Mouse (Mus musculus): ENCODE measurements around the gene Pip5k1c. TPM values are rescaled to one million over a fixed set of nuclear protein-coding genes. Genes with fewer than 3 reads are reported as not detected.

The Pip5k1c gene
- polyA plus RNA-seq, 1 experiment from 2014 or later = 41.5 TPM

DNA sequence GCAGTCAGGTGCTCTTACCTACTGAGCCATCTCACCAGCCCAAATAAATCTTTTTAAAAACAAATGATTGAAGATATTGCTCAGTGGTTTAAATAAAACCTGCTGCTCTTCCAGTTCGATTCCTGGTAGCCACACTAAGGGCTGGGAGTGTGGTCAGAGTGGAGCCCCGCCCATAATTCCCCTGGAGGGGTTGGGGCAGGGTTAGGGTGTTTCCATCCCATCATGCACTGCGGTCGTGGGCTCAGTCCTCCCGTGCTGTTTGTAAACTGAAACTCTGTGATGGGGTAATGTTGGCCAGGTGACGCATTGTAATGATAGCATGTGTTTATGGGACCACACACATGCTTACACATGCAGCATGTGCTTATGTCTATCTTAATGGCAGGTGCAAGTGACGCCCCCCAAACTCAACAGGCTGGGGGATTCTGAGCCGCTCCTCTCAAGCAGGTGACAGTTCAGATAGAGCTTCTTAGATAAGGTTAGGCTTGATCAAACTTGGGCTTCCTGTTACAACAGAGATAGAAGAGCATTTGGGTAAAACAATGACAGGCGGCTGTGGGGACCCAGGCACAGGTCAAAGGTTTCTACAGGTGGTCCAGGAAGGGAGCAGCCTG is 59.0 kb downstream of the Pip5k1c start:
- no peaks in the 10 kb centered on the region for H3K9me3 ChIP-seq (replicated peaks; ENCODE audit: control insufficient read depth, low read length)
- no peak overlapping the region for H3K4me2 ChIP-seq (ENCODE audit: low read depth, low read length)
- no peaks in the 10 kb centered on the region for H3K27me3 ChIP-seq (ENCODE audit: control insufficient read depth, insufficient read depth, low read length)
- no peak overlapping the region for H3K4me3 ChIP-seq (ENCODE audit: low read depth, low read length)
- no peak overlapping the region for H3K9ac ChIP-seq (replicated peaks; ENCODE audit: low read length)
- 21% methylated on average over 9 of the region's 9 CpGs for WGBS
- no peak for DNase-seq (ENCODE audit: low spot score)
- H3K36me3 ChIP-seq (replicated peaks; ENCODE audit: control insufficient read depth, insufficient read depth, low read depth, low read length) = no peaks in the 10 kb centered on the region; the same call in 1 of the 2 replicates
- H3K4me1 ChIP-seq (ENCODE audit: control insufficient read depth, insufficient read depth, low read length) = peaks cover 6% of the 10 kb centered on the region
- no peak for ATAC-seq (replicated peaks; ENCODE audit: insufficient number of reproducible peaks, low FRiP score, low TSS enrichment, low read depth)
- no peak overlapping the region for H3K27ac ChIP-seq (replicated peaks; ENCODE audit: low read depth, low read length)

DNA sequence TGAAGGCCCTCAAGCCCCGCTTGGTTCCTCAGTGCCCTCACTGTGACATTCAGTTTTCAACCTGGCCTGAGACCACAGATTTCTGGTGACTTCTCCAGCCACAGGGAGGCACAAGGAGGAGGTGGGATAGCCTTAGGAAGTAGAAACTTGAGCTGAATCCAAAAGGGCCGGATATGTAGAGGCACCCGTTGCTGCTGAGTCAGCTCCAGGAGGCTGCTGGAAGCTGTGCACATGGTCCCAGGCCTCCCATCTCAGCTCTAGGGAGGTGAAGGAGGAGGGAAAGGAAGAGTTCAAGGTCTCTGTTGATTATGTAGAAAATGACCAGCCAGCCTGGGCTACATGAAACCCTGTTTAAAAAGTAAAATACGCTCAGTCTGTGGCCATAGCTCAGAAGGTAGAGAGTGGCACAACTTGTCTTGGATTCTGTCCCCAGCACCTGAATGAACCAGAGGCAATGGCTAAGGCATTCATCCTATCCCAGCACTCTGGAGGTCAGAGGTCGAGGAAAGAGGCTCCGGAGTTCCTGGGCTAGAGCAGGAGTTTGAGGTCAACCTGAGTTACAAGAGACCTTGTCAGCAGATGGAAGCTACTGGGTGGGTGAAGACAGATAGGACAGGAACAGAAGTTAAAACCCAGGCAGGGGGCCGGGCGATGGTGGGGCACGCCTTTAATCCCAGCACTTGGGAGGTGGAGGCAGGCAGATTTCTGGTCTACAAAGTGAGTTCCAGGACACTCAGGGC is 62.1 kb downstream of the Pip5k1c start:
- Histone ChIP-seq H3K4me1 (ENCODE audit: control insufficient read depth, insufficient read depth, low read length) (no peaks in the 10 kb centered on the region; the same call in 1 of the 2 replicates), H3K4me2 (ENCODE audit: low read depth, low read length) (no peak overlapping the region), H3K27ac (replicated peaks; ENCODE audit: low read depth, low read length) (no peak overlapping the region), H3K36me3 (replicated peaks; ENCODE audit: control insufficient read depth, insufficient read depth, low read depth, low read length) (no peaks in the 10 kb centered on the region), H3K4me3 (ENCODE audit: low read depth, low read length) (no peak overlapping the region), H3K27me3 (ENCODE audit: control insufficient read depth, insufficient read depth, low read length) (no peaks in the 10 kb centered on the region), H3K9me3 (replicated peaks; ENCODE audit: control insufficient read depth, low read length) (no peaks in the 10 kb centered on the region), H3K9ac (replicated peaks; ENCODE audit: low read length) (no peak overlapping the region)
- DNase-seq (ENCODE audit: low spot score) (no peak), ATAC-seq (replicated peaks; ENCODE audit: insufficient number of reproducible peaks, low FRiP score, low TSS enrichment, low read depth) (no peak)
- 55% methylated on average over 9 of the region's 9 CpGs for WGBS

DNA sequence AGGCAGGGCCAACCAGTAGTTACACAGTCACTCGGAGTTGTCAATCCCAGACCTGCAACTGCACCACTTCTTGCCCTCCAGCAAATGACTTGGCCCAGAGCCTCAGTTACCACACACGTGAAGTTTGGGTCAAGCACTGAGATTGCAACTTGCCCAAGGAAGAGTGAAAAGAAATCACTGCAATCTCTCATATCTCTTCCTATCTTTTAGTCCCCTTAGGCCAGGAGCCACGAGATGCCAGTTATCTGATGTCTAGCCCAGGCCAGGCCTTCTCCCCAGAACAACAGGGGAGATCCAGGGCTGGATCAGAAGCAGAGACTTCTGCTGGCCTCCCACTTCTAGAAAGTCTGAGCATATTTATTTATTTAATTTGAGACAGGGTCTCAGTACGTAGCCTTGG is 62.8 kb downstream of the Pip5k1c start:
- no peaks in the 10 kb centered on the region; the same call in 1 of the 2 replicates for H3K4me1 ChIP-seq (ENCODE audit: control insufficient read depth, insufficient read depth, low read length)
- ATAC-seq (replicated peaks; ENCODE audit: insufficient number of reproducible peaks, low FRiP score, low TSS enrichment, low read depth) (no peak), DNase-seq (ENCODE audit: low spot score) (no peak)
- no peaks in the 10 kb centered on the region for H3K36me3 ChIP-seq (replicated peaks; ENCODE audit: control insufficient read depth, insufficient read depth, low read depth, low read length)
- no peak overlapping the region for H3K4me3 ChIP-seq (ENCODE audit: low read depth, low read length)
- 88% methylated on average over 4 of the region's 4 CpGs for WGBS
- H3K27ac ChIP-seq (replicated peaks; ENCODE audit: low read depth, low read length) = no peak overlapping the region
- no peaks in the 10 kb centered on the region for H3K27me3 ChIP-seq (ENCODE audit: control insufficient read depth, insufficient read depth, low read length)
- no peak overlapping the region for H3K9ac ChIP-seq (replicated peaks; ENCODE audit: low read length)
- H3K4me2 ChIP-seq (ENCODE audit: low read depth, low read length) = no peak overlapping the region
- H3K9me3 ChIP-seq (replicated peaks; ENCODE audit: control insufficient read depth, low read length) = no peaks in the 10 kb centered on the region

DNA sequence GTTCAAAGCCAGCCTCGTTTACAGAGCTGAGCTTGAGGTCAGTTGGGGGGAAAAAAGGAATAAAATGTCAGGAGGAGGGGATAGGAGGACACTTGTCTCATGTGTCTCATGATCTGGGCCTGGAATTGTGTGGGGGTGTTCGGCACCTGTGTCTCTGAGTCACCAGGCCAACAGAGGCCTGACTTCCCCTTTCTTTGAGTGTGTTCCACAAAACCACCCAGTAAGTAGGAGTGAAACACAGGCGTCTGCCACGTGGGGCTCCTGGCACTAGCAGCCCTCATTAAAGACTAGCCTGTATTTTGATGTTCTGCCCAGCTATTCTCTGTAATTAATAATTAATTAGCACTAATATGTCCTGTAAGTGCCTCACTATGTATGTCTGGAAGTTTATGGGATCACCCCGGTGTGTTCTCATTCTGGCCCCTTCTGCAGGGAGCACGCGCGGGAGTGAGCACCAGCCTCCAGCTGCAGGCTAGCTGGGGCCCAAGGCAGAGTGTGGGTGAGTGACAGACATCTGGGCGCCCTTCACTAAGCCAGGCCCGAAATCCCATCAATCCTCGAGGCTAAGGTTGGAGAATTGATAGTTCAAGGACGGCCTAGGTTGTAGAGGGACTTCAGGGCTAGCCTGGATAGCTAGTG is 63.7 kb downstream of the Pip5k1c start:
- DNase-seq (ENCODE audit: low spot score) (no peak), ATAC-seq (replicated peaks; ENCODE audit: insufficient number of reproducible peaks, low FRiP score, low TSS enrichment, low read depth) (no peak)
- Histone ChIP-seq H3K27me3 (ENCODE audit: control insufficient read depth, insufficient read depth, low read length) (no peaks in the 10 kb centered on the region), H3K36me3 (replicated peaks; ENCODE audit: control insufficient read depth, insufficient read depth, low read depth, low read length) (no peaks in the 10 kb centered on the region), H3K4me1 (ENCODE audit: control insufficient read depth, insufficient read depth, low read length) (no peaks in the 10 kb centered on the region; the same call in 1 of the 2 replicates), H3K9me3 (replicated peaks; ENCODE audit: control insufficient read depth, low read length) (no peaks in the 10 kb centered on the region), H3K9ac (replicated peaks; ENCODE audit: low read length) (no peak overlapping the region), H3K4me3 (ENCODE audit: low read depth, low read length) (no peak overlapping the region), H3K4me2 (ENCODE audit: low read depth, low read length) (no peak overlapping the region), H3K27ac (replicated peaks; ENCODE audit: low read depth, low read length) (no peak overlapping the region)
- 54% methylated on average over 12 of the region's 12 CpGs for WGBS

DNA sequence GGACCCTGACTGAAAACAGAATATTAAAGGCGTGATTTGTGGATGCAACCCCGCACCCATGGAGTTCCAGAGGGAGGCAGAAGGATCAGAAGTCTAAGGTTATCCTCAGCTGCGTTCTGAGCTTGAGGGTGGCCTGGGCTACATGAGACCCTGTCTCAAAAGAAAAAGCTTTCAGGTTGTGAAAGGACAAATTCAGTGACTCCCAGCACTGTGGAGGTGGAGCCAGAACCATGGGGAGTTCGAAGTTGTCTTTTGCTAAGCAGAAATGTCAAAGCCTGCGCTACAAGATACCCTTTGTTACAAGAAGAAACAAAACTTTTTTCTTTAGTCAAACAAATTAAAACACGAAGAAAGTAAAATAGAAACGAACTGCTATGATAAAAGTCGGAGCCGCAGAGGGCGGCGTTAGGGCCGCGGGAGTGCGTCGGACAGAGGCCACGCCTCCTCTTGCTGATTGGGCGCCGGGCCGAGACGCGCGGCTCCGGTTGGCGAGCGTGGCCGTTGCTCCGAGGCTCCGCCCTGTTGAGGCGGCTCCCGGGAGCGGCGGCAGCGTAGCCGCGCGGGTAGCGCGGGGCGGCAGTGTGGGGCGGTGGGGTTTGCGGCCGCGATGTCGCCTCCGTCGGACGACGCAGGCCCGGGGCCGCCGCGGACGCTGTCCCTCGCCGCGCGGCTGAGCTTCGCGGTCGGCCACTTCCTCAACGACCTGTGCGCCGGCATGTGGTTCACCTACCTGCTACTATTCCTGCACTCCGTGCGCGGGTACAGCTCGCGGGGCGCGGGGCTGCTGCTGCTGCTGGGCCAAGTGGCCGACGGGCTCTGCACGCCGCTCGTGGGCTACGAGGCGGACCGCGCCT is 64.5 kb downstream of the Pip5k1c start, which contains the start of gene Mfsd12:
Mfsd12 (plus strand) TSS at position 501 of the 854 bp plus-strand sequence.
- WGBS = 2% methylated on average over 61 of the region's 79 CpGs
- peak; percentile 70 for ATAC-seq (replicated peaks; ENCODE audit: insufficient number of reproducible peaks, low FRiP score, low TSS enrichment, low read depth)
- DNase-seq (ENCODE audit: low spot score) = peak; percentile 92
- Histone ChIP-seq H3K4me2 (ENCODE audit: low read depth, low read length) (peak within 1 kb of the TSS; percentile 97), H3K9me3 (replicated peaks; ENCODE audit: control insufficient read depth, low read length) (no peaks in the 10 kb centered on the region), H3K4me1 (ENCODE audit: control insufficient read depth, insufficient read depth, low read length) (no peaks in the 10 kb centered on the region; the same call in 1 of the 2 replicates), H3K27me3 (ENCODE audit: control insufficient read depth, insufficient read depth, low read length) (no peaks in the 10 kb centered on the region), H3K27ac (replicated peaks; ENCODE audit: low read depth, low read length) (no peak within 1 kb of the TSS), H3K4me3 (ENCODE audit: low read depth, low read length) (peak within 1 kb of the TSS; percentile 67), H3K36me3 (replicated peaks; ENCODE audit: control insufficient read depth, insufficient read depth, low read depth, low read length) (no peaks in the 10 kb centered on the region; the same call in 1 of the 2 replicates), H3K9ac (replicated peaks; ENCODE audit: low read length) (peak within 1 kb of the TSS; percentile 70)

DNA sequence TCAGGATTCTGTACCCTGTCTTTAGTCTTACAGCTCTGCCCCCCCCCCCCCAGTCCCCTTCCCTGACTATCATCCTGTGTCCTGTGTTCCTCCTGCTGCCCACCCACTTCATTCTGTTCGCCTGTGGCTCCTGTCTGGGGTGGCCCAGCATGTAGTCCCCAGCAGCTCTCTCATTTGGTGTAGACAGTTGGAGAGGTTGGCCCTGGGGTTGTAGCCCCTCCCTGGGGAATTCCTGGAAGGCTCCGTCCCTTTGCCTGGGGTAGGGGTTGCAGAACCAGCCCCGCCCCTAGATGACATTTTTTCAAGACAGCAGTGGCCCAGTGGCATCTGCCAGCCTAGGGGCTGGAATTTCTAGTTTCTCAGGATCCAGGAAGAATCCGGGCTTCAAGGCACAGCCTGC is 65.4 kb downstream of the Pip5k1c start:
- Histone ChIP-seq H3K27me3 (ENCODE audit: control insufficient read depth, insufficient read depth, low read length) (peaks cover 4% of the 10 kb centered on the region), H3K4me1 (ENCODE audit: control insufficient read depth, insufficient read depth, low read length) (no peaks in the 10 kb centered on the region; the same call in 1 of the 2 replicates), H3K4me2 (ENCODE audit: low read depth, low read length) (peak overlapping the region; percentile 97), H3K27ac (replicated peaks; ENCODE audit: low read depth, low read length) (no peak overlapping the region), H3K9ac (replicated peaks; ENCODE audit: low read length) (peak overlapping the region; percentile 70), H3K4me3 (ENCODE audit: low read depth, low read length) (peak overlapping the region; percentile 67), H3K9me3 (replicated peaks; ENCODE audit: control insufficient read depth, low read length) (no peaks in the 10 kb centered on the region), H3K36me3 (replicated peaks; ENCODE audit: control insufficient read depth, insufficient read depth, low read depth, low read length) (no peaks in the 10 kb centered on the region; the same call in 1 of the 2 replicates)
- no peak for ATAC-seq (replicated peaks; ENCODE audit: insufficient number of reproducible peaks, low FRiP score, low TSS enrichment, low read depth)
- WGBS = 28% methylated on average over 4 of the region's 4 CpGs
- no peak for DNase-seq (ENCODE audit: low spot score)

DNA sequence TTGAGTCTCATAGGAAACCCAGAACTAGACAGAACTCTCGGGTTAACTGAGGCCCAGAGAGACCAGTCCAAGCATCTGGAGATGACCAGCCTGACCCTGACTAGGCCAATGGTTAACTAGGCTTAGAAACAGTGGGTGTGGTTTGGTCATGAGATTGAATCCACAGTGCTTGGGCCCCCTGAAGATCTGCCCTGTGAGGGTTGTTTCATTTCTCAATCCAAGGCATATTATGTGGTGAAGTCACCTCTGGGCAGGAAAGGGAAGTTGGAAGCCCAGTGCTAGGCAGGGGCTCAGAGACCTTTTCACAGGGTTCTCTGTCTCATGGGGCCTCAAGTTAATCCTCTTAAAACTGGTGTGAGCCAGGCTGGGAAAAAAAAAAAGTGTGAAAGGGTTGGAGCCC is 66.1 kb downstream of the Pip5k1c start:
- DNase-seq (ENCODE audit: low spot score) = no peak
- Histone ChIP-seq H3K9ac (replicated peaks; ENCODE audit: low read length) (no peak overlapping the region), H3K9me3 (replicated peaks; ENCODE audit: control insufficient read depth, low read length) (no peaks in the 10 kb centered on the region), H3K4me1 (ENCODE audit: control insufficient read depth, insufficient read depth, low read length) (peaks cover 4% of the 10 kb centered on the region; the same call in 1 of the 2 replicates), H3K27me3 (ENCODE audit: control insufficient read depth, insufficient read depth, low read length) (peaks cover 10% of the 10 kb centered on the region), H3K36me3 (replicated peaks; ENCODE audit: control insufficient read depth, insufficient read depth, low read depth, low read length) (no peaks in the 10 kb centered on the region; the same call in 1 of the 2 replicates), H3K4me2 (ENCODE audit: low read depth, low read length) (no peak overlapping the region), H3K4me3 (ENCODE audit: low read depth, low read length) (no peak overlapping the region), H3K27ac (replicated peaks; ENCODE audit: low read depth, low read length) (no peak overlapping the region)
- 64% methylated on average over 1 of the region's 1 CpGs for WGBS
- no peak for ATAC-seq (replicated peaks; ENCODE audit: insufficient number of reproducible peaks, low FRiP score, low TSS enrichment, low read depth)
